Mouse (Mus musculus): ENCODE data around the gene Golga5. TPM values are rescaled to one million over a fixed set of nuclear protein-coding genes. Genes with fewer than 3 reads are reported as not detected.
"Not testable (repeated sequence)": the region's sequence is repeated elsewhere in the genome, so short reads cannot be mapped to it uniquely, and the experiment has no call there.

The Golga5 gene
- polyA plus RNA-seq, 1 experiment from 2014 or later: 39.3 TPM

DNA sequence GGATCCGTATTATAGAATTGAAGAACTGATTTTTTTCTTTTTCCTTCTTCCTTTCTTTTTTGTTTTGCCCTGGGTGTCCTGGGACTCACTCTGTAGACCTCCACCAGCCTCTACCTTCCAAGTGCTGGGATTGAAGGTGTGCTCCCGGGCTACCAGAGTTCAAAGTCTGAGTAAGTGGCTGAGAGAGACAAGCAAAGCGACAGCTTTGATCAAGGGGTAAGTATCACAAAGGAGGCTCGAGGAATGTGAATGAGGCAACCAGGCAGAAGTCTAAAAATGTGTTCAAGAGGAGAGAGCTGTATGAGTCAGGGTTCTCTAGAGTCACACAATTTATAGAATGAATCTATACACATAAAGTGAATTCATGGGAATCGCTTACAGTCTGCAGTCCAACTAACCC lies 8.9 kb upstream of the Golga5 start:
- Histone ChIP-seq H3K27ac (ENCODE audit: low read depth, low read length) (no peak overlapping the region), H3K4me2 (replicated peaks; ENCODE audit: low read depth, low read length) (no peak overlapping the region), H3K4me3 (ENCODE audit: low read length) (no peak overlapping the region), H3K4me1 (ENCODE audit: control insufficient read depth, insufficient read depth, low read length) (no peaks in the 10 kb centered on the region), H3K9me3 (ENCODE audit: control insufficient read depth, low read length) (no peaks in the 10 kb centered on the region), H3K36me3 (ENCODE audit: control insufficient read depth, insufficient read depth, low read length) (no peaks in the 10 kb centered on the region), H3K9ac (ENCODE audit: low read depth, low read length) (no peak overlapping the region), H3K27me3 (ENCODE audit: control insufficient read depth, insufficient read depth, low read length) (no peaks in the 10 kb centered on the region)
- 71% methylated on average over 5 of the region's 5 CpGs for WGBS
- ATAC-seq (ENCODE audit: low FRiP score, low TSS enrichment): no peak

DNA sequence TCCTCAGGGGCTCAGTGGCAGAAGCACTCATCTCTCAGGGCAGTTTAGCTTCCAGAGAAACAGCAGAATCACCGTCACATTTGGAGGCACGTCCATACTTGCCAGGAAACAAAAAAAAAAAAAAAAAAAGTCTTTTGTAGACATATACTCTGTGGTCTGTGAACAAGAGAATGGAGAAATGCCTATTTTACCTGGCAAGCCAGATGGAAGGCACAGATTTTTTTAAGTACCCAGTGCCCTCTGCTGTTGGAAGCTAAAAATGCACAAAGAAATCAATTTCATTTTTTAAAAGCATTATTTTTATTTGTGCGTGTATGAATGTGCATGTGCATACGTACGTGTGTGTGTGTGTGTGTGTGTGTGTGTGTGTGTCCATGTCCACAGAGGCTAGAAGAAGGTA lies 7.8 kb upstream of the Golga5 start:
- no peaks in the 10 kb centered on the region for H3K9me3 ChIP-seq (ENCODE audit: control insufficient read depth, low read length)
- H3K36me3 ChIP-seq (ENCODE audit: control insufficient read depth, insufficient read depth, low read length): no peaks in the 10 kb centered on the region
- no peak overlapping the region for H3K27ac ChIP-seq (ENCODE audit: low read depth, low read length)
- 82% methylated on average over 5 of the region's 5 CpGs for WGBS
- H3K27me3 ChIP-seq (ENCODE audit: control insufficient read depth, insufficient read depth, low read length): no peaks in the 10 kb centered on the region
- no peak overlapping the region for H3K4me2 ChIP-seq (replicated peaks; ENCODE audit: low read depth, low read length)
- H3K4me3 ChIP-seq (ENCODE audit: low read length): no peak overlapping the region
- no peak for ATAC-seq (ENCODE audit: low FRiP score, low TSS enrichment)
- no peaks in the 10 kb centered on the region for H3K4me1 ChIP-seq (ENCODE audit: control insufficient read depth, insufficient read depth, low read length)
- no peak overlapping the region for H3K9ac ChIP-seq (ENCODE audit: low read depth, low read length)

DNA sequence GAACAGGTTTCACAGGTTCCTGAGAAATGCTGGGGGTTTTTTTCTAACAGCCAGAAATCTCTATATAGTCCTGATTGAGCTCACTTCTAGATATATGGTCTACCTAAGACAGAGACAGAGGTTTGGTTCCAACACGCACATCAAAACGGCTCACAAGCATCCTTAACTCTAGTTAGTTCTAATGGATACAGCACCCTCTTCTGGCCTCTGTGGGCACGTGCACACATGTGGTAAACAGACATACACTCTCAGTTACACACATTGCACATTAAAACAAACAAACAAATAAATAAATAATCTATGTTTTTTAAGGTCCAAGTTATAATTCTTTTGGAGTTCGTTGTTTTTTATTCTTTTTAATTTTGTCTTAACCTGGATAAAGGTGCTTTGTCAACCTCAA lies 4.3 kb upstream of the Golga5 start:
- Histone ChIP-seq H3K4me3 (ENCODE audit: low read length) (no peak overlapping the region), H3K36me3 (ENCODE audit: control insufficient read depth, insufficient read depth, low read length) (no peaks in the 10 kb centered on the region), H3K9ac (ENCODE audit: low read depth, low read length) (no peak overlapping the region), H3K27ac (ENCODE audit: low read depth, low read length) (no peak overlapping the region), H3K4me1 (ENCODE audit: control insufficient read depth, insufficient read depth, low read length) (no peaks in the 10 kb centered on the region), H3K27me3 (ENCODE audit: control insufficient read depth, insufficient read depth, low read length) (no peaks in the 10 kb centered on the region), H3K9me3 (ENCODE audit: control insufficient read depth, low read length) (no peaks in the 10 kb centered on the region), H3K4me2 (replicated peaks; ENCODE audit: low read depth, low read length) (no peak overlapping the region)
- ATAC-seq (ENCODE audit: low FRiP score, low TSS enrichment): no peak
- 61% methylated on average over 4 of the region's 4 CpGs for whole genome bisulfite sequencing

DNA sequence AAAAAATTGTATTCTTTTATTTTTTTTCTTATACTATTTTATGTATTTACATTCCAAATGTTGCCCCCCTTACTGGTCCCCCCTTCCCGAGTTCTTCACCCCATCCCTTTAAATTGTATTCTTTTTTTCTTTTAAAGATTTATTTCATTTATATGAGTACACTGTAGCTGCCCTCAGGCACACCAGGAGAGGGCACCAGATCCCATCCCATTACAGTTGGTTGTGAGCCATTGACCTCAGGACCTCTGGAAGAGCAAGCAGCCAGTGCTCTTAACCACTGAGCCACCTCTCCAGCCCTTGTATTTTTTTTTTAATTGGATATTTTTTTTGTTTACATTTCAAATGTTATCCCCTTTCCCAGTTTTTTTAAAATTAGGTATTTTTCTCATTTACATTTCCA lies 799 bp upstream of the Golga5 start:
- no peak overlapping the region for H3K27ac ChIP-seq (ENCODE audit: low read depth, low read length)
- H3K36me3 ChIP-seq (ENCODE audit: control insufficient read depth, insufficient read depth, low read length): peaks cover 9% of the 10 kb centered on the region; the same call in 1 of the 2 replicates
- H3K4me3 ChIP-seq (ENCODE audit: low read length): no peak overlapping the region
- ATAC-seq (ENCODE audit: low FRiP score, low TSS enrichment): no peak
- H3K4me2 ChIP-seq (replicated peaks; ENCODE audit: low read depth, low read length): no peak overlapping the region
- 79% methylated on average over 1 of the region's 1 CpGs for WGBS
- H3K9me3 ChIP-seq (ENCODE audit: control insufficient read depth, low read length): no peaks in the 10 kb centered on the region
- H3K9ac ChIP-seq (ENCODE audit: low read depth, low read length): no peak overlapping the region
- H3K27me3 ChIP-seq (ENCODE audit: control insufficient read depth, insufficient read depth, low read length): no peaks in the 10 kb centered on the region
- H3K4me1 ChIP-seq (ENCODE audit: control insufficient read depth, insufficient read depth, low read length): no peaks in the 10 kb centered on the region

DNA sequence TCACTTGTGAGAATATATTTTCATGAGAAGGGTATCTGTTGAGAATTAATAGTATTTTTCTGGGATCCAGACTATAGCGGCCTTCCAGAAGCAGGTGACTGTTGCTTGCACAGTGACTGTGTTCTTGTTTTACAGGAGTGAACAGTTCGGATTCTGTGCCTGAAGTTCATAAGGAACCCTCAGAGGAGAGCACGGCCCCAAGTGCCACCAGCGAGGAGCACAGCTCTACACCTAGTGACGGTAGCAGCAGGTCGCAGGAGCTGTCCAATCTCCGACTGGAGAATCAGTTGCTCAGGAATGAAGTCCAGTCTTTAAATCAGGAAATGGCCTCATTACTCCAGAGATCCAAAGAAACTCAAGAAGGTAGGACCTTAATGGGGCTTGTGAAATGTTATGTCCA lies 5.5 kb downstream of the Golga5 start:
- Histone ChIP-seq H3K27me3 (ENCODE audit: control insufficient read depth, insufficient read depth, low read length) (no peaks in the 10 kb centered on the region), H3K36me3 (ENCODE audit: control insufficient read depth, insufficient read depth, low read length) (peaks cover 49% of the 10 kb centered on the region), H3K27ac (ENCODE audit: low read depth, low read length) (no peak overlapping the region), H3K4me2 (replicated peaks; ENCODE audit: low read depth, low read length) (no peak overlapping the region), H3K9me3 (ENCODE audit: control insufficient read depth, low read length) (no peaks in the 10 kb centered on the region), H3K4me1 (ENCODE audit: control insufficient read depth, insufficient read depth, low read length) (no peaks in the 10 kb centered on the region), H3K4me3 (ENCODE audit: low read length) (no peak overlapping the region), H3K9ac (ENCODE audit: low read depth, low read length) (no peak overlapping the region)
- 90% methylated on average over 7 of the region's 7 CpGs for WGBS
- no peak for ATAC-seq (ENCODE audit: low FRiP score, low TSS enrichment)

DNA sequence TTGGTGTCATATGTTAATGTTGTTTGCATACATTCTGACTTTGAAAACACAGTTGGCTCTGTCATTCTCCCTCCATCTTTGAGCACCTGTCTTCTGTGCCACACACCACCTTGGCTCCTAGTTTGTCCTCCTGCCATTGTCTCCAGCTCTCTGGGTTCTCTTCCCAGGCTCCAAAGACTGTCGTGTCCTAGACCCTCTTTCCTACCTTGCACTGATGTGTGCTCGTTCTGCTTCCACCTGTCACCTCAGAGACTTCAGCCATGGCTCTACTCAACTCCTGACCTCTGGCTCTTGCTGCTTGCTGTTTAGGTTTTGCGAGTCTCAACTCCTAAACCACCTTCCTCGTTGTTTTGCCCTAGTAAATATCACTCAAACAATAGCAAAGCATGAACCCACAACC lies 11.5 kb downstream of the Golga5 start:
- peaks cover 62% of the 10 kb centered on the region for H3K36me3 ChIP-seq (ENCODE audit: control insufficient read depth, insufficient read depth, low read length)
- no peak for ATAC-seq (ENCODE audit: low FRiP score, low TSS enrichment)

DNA sequence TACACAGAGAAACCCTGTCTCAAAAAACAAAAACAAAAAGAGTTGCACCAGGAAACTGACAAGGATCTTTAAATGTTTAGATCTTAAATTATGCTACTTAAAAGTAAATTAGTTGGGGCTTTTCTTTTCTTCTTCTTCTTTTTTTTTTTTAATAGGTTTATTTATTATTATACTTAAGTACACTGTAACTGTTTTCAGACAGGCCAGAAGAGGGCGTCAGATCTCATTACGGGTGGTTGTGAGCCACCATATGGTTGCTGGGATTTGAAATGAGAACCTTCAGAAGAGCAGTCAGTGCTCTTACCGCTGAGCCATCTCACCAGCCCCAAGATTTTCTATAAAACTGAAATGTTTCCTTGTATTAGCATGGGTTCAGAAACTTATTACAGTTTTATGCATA lies 16.0 kb downstream of the Golga5 start:
- H3K36me3 ChIP-seq (ENCODE audit: control insufficient read depth, insufficient read depth, low read length): peaks cover 73% of the 10 kb centered on the region
- H3K27me3 ChIP-seq (ENCODE audit: control insufficient read depth, insufficient read depth, low read length): no peaks in the 10 kb centered on the region
- ATAC-seq (ENCODE audit: low FRiP score, low TSS enrichment): no peak
- no peak overlapping the region for H3K9ac ChIP-seq (ENCODE audit: low read depth, low read length)
- H3K4me2 ChIP-seq (replicated peaks; ENCODE audit: low read depth, low read length): no peak overlapping the region
- 77% methylated on average over 3 of the region's 3 CpGs for WGBS
- no peaks in the 10 kb centered on the region for H3K9me3 ChIP-seq (ENCODE audit: control insufficient read depth, low read length)
- H3K4me1 ChIP-seq (ENCODE audit: control insufficient read depth, insufficient read depth, low read length): no peaks in the 10 kb centered on the region
- no peak overlapping the region for H3K4me3 ChIP-seq (ENCODE audit: low read length)
- H3K27ac ChIP-seq (ENCODE audit: low read depth, low read length): no peak overlapping the region

More for the DNA sequence above, 11.5 kb downstream of the Golga5 start:
- Histone ChIP-seq H3K9me3 (ENCODE audit: control insufficient read depth, low read length) (no peaks in the 10 kb centered on the region), H3K4me3 (ENCODE audit: low read length) (no peak overlapping the region), H3K27ac (ENCODE audit: low read depth, low read length) (no peak overlapping the region), H3K4me1 (ENCODE audit: control insufficient read depth, insufficient read depth, low read length) (no peaks in the 10 kb centered on the region), H3K27me3 (ENCODE audit: control insufficient read depth, insufficient read depth, low read length) (no peaks in the 10 kb centered on the region), H3K4me2 (replicated peaks; ENCODE audit: low read depth, low read length) (no peak overlapping the region), H3K9ac (ENCODE audit: low read depth, low read length) (no peak overlapping the region)
- WGBS: 89% methylated on average over 4 of the region's 4 CpGs

DNA sequence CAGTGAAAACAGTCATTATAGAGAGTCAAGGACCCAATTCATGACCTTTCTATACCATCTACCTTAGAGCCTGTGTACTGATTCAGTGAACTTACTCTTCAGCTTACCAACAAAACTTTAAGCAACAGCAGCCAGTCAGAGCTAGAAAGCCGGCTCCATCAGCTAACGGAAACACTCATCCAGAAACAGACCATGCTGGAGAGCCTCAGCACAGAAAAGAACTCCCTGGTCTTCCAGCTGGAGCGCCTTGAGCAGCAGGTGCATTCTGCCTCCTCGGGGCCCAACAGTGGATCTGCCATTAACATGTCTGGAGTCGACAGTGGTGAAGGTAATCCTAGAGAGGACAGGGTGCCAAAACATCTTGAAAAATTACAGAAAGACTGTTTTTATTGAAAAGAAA lies 23.0 kb downstream of the Golga5 start:
- Histone ChIP-seq H3K27ac (ENCODE audit: low read depth, low read length) (no peak overlapping the region), H3K36me3 (ENCODE audit: control insufficient read depth, insufficient read depth, low read length) (peaks cover 80% of the 10 kb centered on the region), H3K9me3 (ENCODE audit: control insufficient read depth, low read length) (no peaks in the 10 kb centered on the region), H3K4me3 (ENCODE audit: low read length) (no peak overlapping the region), H3K4me1 (ENCODE audit: control insufficient read depth, insufficient read depth, low read length) (no peaks in the 10 kb centered on the region), H3K9ac (ENCODE audit: low read depth, low read length) (no peak overlapping the region), H3K27me3 (ENCODE audit: control insufficient read depth, insufficient read depth, low read length) (no peaks in the 10 kb centered on the region), H3K4me2 (replicated peaks; ENCODE audit: low read depth, low read length) (no peak overlapping the region)
- 91% methylated on average over 5 of the region's 5 CpGs for WGBS
- ATAC-seq (ENCODE audit: low FRiP score, low TSS enrichment): no peak

DNA sequence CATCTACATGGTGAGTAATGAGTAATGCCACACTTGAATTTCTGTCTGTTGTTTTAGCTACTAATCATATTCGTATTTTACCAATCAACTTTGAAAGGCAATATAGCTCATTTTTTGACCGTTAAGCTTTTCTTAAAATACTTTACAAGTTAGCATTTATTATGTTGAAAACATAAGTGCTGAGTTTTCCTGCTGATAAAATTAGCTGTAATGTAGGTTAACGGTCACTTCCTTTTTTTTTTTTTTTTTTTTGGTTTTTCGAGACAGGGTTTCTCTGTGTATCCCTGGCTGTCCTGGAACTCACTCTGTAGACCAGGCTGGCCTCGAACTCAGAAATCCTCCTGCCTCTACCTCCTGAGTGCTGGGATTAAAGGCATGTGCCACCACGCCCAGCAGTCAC lies 26.8 kb downstream of the Golga5 start:
- H3K9ac ChIP-seq (ENCODE audit: low read depth, low read length); H3K4me1 ChIP-seq (ENCODE audit: control insufficient read depth, insufficient read depth, low read length); H3K9me3 ChIP-seq (ENCODE audit: control insufficient read depth, low read length); ATAC-seq (ENCODE audit: low FRiP score, low TSS enrichment); H3K27me3 ChIP-seq (ENCODE audit: control insufficient read depth, insufficient read depth, low read length); H3K4me2 ChIP-seq (replicated peaks; ENCODE audit: low read depth, low read length); H3K27ac ChIP-seq (ENCODE audit: low read depth, low read length); H3K4me3 ChIP-seq (ENCODE audit: low read length): not testable (repeated sequence)
- peaks cover 61% of the 10 kb centered on the region for H3K36me3 ChIP-seq (ENCODE audit: control insufficient read depth, insufficient read depth, low read length)
- WGBS: 88% methylated on average over 6 of the region's 6 CpGs

DNA sequence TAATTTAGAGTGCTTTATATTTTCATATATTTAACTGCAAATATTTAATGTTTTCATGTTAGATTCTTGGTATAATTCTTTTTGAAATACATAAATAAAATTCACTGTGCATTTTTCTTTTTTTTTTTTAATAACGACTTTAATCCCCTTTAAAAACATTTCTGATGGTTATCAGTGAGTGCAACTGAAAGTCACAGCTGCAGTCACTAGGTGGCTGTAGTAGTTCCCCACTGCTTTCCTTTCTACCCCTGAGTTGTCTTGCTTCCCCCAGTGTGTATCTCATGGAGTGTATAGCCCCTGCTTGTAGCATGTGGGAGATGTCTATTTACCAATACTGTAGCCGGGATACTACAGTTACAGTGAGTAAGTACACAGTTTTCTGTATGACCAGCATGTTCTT lies 29.0 kb downstream of the Golga5 start:
- no peak overlapping the region for H3K4me3 ChIP-seq (ENCODE audit: low read length)
- no peaks in the 10 kb centered on the region for H3K27me3 ChIP-seq (ENCODE audit: control insufficient read depth, insufficient read depth, low read length)
- H3K27ac ChIP-seq (ENCODE audit: low read depth, low read length): no peak overlapping the region
- no peak for ATAC-seq (ENCODE audit: low FRiP score, low TSS enrichment)
- H3K9ac ChIP-seq (ENCODE audit: low read depth, low read length): no peak overlapping the region
- no peaks in the 10 kb centered on the region for H3K9me3 ChIP-seq (ENCODE audit: control insufficient read depth, low read length)
- WGBS: 80% methylated on average over 2 of the region's 2 CpGs
- H3K4me2 ChIP-seq (replicated peaks; ENCODE audit: low read depth, low read length): no peak overlapping the region
- peaks cover 41% of the 10 kb centered on the region for H3K36me3 ChIP-seq (ENCODE audit: control insufficient read depth, insufficient read depth, low read length)
- no peaks in the 10 kb centered on the region for H3K4me1 ChIP-seq (ENCODE audit: control insufficient read depth, insufficient read depth, low read length)
